Mouse (Mus musculus) frontal cortex, postnatal 36 days (tissue): Measurements from ENCODE around the gene Aldh3a2.
"Not testable (repeated sequence)": the region's sequence is repeated elsewhere in the genome, so short reads cannot be mapped to it uniquely, and the experiment has no call there.

Source experiments
- DNase-seq, 2 experiments: peaks; one replicate each; pipeline ENCODE4 v3.0.0; 2022; ENCODE audit warnings: low spot score in 2 of 2

The Aldh3a2 gene

DNA sequence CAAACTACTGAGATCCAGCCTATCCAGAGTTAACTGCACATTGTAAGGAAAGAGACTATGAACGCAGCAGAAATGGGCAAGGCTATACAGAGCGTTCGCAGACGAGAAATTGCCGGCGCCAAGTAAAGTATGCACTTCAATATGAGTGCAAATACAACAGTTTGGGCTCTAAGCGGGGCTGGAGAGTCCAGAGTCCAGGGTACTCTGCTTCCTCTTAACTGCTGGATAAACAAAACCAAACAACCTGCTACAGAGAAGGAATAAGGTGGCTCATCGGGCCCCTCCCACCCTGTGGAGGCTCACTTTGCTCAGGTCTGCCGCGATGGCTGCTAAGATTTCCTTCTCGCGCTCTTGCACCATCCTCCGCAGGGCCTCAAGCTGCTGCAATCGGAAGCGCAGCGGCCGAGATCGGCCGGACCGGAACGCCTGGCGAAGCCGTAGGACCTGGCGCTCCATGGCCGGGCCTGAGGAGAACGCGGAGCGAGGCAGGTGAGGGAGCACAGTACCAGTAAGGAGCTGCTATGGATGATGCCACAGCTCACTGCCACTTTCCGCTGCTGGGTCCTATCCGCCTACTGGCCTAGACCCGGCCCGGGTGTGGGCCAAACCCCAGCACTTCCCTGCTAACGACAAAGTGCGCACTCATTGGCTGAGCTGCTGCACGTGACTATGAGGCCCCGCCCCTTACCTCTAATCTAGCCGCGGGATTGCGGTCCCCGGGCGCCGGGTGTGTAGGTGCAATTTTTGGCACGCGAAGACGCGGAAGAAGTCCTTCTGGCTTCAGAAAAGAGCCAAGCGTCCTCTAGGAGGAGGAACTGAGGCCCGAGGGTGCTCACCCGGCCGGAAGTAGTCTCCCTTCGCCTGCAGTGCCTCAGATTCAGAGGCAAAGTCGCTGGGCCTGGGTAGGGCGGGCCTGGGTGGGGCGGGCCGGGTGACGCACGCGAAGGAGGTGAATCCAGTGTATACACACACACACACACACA, at the start of gene Aldh3a2:
Gene Aldh3a2 (minus strand): TSS at position 914 of the 983 bp plus-strand sequence.
- DNase-seq, result peak; percentile 94 to 95

GRCm38 (mm10) chr11:61316864-61317263, 49.6 kb upstream of the Aldh3a2 start:
- DNase-seq, result no peak

DNA sequence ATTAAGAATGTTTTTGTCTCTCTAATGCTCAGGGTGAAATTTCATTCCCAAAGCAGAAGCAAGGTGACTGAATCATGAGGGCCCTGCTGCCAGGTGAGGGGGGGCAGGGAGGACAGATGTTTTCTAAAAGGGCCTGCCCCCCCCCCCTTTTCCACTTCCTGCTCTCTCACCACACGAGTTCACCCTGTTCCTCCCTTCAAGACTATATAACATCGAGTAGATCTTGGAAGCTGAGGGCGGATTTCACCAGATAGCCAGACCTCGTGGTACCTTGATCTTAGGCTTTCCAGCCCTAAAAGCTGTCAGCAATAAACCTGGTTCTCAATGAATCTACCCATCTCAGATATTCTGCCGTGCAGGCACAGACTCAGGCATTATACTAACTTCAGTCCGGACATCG, 43.1 kb upstream of the Aldh3a2 start:
- DNase-seq, result no peak

GRCm38 (mm10) chr11:61309831-61310230, 42.6 kb upstream of the Aldh3a2 start:
- DNase-seq, result no peak

GRCm38 (mm10) chr11:61307795-61308194, 40.5 kb upstream of the Aldh3a2 start:
- DNase-seq, result no peak

GRCm38 (mm10) chr11:61305377-61305776, 38.1 kb upstream of the Aldh3a2 start:
- peak in 1 of 2 experiments; percentile 39 for DNase-seq

GRCm38 (mm10) chr11:61304535-61304934, 37.3 kb upstream of the Aldh3a2 start:
- not testable (repeated sequence) for DNase-seq

- no peak for DNase-seq
Observed at GRCm38 (mm10) chr11:61300716-61301392, 33.6 kb upstream of the Aldh3a2 start.

DNA sequence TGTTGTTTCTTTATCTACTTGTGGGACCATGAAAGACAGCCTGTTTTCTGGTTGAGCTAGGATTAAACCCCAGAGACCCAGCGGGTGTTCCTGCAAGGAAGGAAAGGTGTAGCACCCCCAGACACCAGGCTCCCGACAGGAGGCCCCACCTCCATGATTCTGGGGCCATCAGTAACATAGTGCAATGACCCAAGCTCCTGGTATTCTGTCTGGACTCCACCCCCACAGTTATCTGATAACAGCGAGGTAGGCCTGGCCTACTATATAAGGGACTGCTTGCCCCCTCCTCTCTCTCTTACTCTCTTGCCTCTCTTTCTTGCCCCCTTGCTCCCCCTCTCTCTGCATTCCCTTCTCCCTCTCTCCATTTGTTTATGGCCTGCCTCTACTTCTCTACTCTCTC, 32.9 kb upstream of the Aldh3a2 start:
- no peak for DNase-seq

- no peak for DNase-seq
Observed at GRCm38 (mm10) chr11:61297901-61298300, 30.6 kb upstream of the Aldh3a2 start.

DNA sequence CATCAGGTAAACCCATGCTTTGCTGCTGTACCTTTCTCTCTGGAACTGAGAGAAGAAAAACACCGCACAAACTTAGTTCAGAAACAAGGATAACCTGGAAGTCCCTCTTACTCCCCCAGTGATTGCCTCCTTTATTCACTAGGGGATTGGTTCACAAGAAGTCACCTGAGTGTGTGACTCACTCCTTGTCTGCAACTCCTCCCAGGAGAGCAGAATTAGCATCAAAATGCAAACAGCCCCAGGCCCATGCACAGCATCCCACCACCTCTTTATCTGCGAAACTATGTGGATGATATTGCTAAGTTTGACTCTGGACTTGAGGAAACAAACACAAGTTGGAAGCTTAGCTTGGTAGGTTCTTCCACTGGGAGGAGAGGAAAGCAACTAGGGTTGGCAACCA, 30.1 kb upstream of the Aldh3a2 start:
- DNase-seq, result no peak

- DNase-seq, result no peak
Observed at GRCm38 (mm10) chr11:61296556-61296955, 29.3 kb upstream of the Aldh3a2 start.

DNA sequence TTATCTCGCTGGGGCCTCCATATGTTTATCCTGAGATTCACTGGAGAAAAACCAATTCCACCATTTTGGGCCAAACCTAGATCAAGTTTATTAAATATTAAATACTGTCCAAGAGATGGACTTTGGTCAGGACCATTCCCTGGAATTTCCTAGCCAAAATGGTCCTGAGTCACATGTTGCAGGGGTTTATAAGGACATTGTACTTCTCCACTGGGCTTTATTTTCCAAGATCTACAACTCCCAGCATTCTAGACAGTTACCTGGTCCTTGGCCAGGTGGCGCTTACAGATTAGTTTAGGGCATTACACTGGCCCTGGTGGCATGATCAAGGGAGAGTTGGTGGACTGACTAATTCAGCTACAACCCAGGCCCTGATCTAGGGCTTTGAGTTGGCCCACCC, 28.3 kb upstream of the Aldh3a2 start:
- DNase-seq, result no peak

DNA sequence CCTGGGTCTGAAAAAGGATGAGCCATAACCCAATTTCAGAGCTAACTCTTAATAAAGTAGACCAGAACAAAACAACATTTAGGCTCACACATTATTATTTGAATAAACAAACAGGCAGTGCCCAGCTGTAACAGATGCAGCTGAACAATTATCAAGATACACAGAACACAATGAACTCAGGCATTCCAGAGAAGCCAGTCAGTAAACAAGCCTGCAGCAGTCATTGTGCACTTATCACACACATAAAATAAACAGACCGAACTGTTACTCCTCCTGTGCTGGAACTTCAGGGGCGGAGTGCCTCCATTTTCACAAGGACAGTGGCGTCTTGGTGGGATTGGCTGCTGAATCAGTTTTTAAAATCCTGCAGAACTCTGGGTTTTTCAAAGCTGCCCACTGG, 27.2 kb upstream of the Aldh3a2 start:
- DNase-seq, result no peak

DNA sequence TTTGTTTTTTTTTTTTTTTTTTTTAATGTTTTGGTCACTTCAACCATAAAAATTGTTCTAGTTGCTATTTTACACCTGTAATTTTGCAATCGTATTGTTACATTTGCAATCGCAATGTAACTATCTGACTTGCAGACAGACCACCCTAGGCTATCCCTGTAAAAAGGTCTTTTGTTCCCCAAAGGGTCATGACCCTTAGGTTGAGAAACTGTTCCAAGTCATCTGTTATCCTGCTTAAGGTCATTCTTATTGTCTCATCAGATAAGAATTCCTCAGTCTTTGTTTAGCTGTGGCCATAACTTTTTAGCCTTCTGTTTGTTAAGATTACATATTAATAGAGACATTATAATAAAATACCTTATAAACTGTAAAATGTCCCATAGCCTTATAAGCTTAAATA, 26.0 kb upstream of the Aldh3a2 start:
- no peak for DNase-seq

DNA sequence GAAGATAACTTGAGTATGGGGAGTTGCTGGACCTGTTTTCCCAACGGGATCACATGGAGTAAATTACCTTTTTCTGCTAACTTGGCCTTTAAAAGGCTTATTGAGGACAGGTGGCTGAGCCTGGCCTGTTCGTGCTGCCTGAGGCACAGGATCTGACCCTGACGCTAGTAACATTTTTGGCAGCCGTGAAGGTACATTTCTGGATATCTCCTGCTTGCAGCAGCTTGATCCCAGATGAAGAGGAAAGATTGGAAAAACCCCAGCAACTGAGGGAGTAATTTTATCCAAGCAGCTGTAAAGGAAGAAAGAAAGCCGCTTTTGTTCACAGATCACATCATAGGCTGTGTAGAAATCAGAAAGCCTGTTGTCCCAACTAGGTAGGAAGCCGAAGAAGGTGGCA, 17.1 kb upstream of the Aldh3a2 start:
- peak in 1 of 2 experiments; percentile 15 for DNase-seq

- DNase-seq, result no peak
Observed at GRCm38 (mm10) chr11:61283414-61284049, 16.3 kb upstream of the Aldh3a2 start.

- DNase-seq, result no peak
Observed at GRCm38 (mm10) chr11:61278445-61279077, 11.3 kb upstream of the Aldh3a2 start.

- no peak for DNase-seq
Observed at GRCm38 (mm10) chr11:61277937-61278336, 10.7 kb upstream of the Aldh3a2 start.

DNA sequence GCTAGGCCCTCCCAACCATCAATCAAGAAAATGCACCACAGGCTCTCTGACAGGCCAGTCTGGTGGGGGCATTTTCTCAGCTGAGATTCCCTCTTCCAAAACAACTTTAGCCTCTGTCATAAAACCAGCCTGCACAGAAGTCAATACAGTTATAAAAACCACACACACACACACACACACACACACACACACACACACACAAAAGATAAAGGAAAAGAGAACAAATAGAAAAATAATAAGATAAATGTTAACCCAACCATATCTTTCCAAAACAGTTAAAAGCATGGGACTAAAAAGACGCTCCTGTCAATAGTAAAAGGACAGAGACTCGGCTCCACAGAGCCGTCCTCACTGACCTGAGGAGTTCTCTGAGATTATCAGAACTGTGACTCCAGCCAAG, 9.2 kb upstream of the Aldh3a2 start:
- no peak for DNase-seq

- no peak for DNase-seq
Observed at GRCm38 (mm10) chr11:61275106-61275505, 7.8 kb upstream of the Aldh3a2 start.

- no peak for DNase-seq
Observed at GRCm38 (mm10) chr11:61274421-61274820, 7.2 kb upstream of the Aldh3a2 start.
